Mouse (Mus musculus) mouse trophoblast stem cell (cell line): Measurements from ENCODE around the gene Gm21627.
"Not testable (repeated sequence)": the region's sequence is repeated elsewhere in the genome, so short reads cannot be mapped to it uniquely, and the experiment has no call there.

ENCODE experiments used
- in situ Hi-C, 2 experiments: fragments of 300-500 bp; cut with MseI, MboI; formaldehyde crosslinking; loops; 2 replicates in 1 of 2; 3 replicates in 1 of 2; pipeline ENCODE4 v1.15.1; 2025

Gene Gm21627

DNA sequence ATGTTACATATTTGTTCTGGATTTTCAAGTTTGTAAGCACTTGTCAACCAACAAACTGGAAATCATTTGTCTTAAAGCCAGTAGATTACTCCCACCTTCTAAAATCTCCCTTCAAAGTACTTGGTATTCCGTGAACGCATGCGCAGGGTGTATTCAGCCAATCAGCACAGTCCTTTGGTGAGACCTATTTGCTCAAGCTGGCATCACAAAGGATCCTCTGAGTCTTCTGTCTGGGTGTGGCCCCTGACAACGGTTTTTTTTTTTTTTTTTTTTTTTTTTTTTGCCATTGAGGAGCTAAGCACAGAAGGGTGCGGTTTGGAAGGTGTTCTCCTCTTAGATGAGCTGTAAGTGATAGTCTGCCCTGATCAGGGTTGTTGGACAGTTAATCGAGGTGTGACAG lies at the start of gene Gm21627:
Gm21627 (plus strand) TSS at position 301 of the 400 bp plus-strand sequence.
- in situ Hi-C loops = not testable (repeated sequence)
